Mouse (Mus musculus): ENCODE results near the gene Dis3l.
"Not testable (repeated sequence)": the region's sequence is repeated elsewhere in the genome, so short reads cannot be mapped to it uniquely, and the experiment has no call there.

DNA sequence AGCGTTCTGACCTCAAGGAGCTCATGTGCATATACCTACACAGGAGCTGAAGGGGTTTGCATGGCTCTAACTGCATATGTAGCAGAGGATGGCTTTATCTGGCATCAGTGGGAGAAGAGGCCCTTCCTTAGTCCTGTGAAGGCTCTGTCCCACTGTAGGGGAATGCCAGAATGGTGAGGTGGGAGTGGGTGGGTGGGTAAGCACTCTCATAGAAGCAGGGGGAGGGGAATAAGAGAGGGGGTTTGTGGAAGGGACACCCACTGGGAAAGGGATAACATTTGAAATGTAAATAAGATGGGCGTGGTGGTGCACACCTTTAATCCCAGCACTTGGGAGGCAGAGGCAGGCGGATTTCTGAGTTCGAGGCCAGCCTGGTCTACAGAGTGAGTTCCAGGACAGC is 38.0 kb downstream of the Dis3l start:
- not testable (repeated sequence) for TF ChIP-seq CTCF (IDR thresholded peaks at IDR 0.05; ENCODE audit: low read depth, low read length); POLR2A (IDR thresholded peaks at IDR 0.05; ENCODE audit: extremely low read depth, insufficient read depth, low read length)
